Mouse (Mus musculus): ENCODE data around the gene Brd4.

DNA sequence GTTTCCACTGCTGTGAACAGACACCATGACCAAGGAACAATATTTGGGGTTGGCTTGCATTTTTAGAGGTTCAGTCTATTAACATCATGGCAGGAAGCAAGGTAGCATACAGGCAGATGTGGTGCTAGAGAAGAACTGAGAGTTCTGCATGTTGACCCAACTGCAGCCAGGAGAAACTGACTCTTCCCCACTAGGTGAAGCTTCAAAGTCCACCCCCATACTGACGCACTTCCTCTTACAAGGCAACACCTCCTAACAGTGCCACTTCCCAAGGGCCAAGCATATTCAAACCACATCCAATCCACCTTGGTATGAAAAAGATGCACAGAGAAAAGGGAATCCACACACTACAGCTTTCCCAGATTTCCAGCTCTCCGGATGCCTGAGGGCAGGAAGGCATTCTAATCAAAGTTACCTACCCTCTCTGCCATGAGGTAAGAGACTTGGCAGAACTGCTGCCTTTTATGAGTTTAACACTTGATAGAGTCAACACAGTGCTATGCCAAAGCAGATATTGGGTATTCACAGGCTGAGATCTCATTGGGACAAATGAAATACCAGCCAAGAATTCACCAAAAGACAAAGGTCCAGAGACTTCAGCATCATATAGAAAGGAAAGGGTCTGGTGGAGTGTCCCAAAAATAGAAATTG is 43.5 kb downstream of the Brd4 start:
- no peak for TF ChIP-seq CTCF (IDR thresholded peaks at IDR 0.05; ENCODE audit: borderline replicate concordance, extremely low read depth, insufficient read depth, insufficient read length)
- TF ChIP-seq POLR2A (IDR thresholded peaks at IDR 0.05; ENCODE audit: borderline replicate concordance, extremely low read depth, insufficient read depth, insufficient read length, poor library complexity, severe bottlenecking) = no peak

Measured in brain, embryonic 14.5 days (tissue).